Mouse (Mus musculus) G1E (cell line): Measurements from ENCODE around the gene Sart3. TPM values are rescaled to one million over a fixed set of nuclear protein-coding genes. Genes with fewer than 3 reads are reported as not detected.

ENCODE experiments used
- ATAC-seq: 2 replicates; pipeline ENCODE4 v1.8.0; 2016; ENCODE audit warnings: mild to moderate bottlenecking; ENCODE audit not compliant: insufficient number of reproducible peaks, poor library complexity, low FRiP score, severe bottlenecking; ENCODE audit errors: extremely low read depth
- DNase-seq: peaks from one replicate; pipeline ENCODE4 v3.0.0; 2012; ENCODE audit warnings: low spot score
- H3K27me3 ChIP-seq: 2 replicates; pipeline ENCODE4 v1.6.1; 2012; ENCODE audit warnings: mild to moderate bottlenecking, low read length, inconsistent platforms; ENCODE audit not compliant: insufficient read depth
- H3K36me3 ChIP-seq: replicated peaks from 2 replicates; pipeline ENCODE3; 2012; ENCODE audit warnings: mild to moderate bottlenecking, inconsistent platforms
- H3K4me1 ChIP-seq: 2 replicates; pipeline ENCODE4 v1.6.1; 2012; ENCODE audit warnings: low read depth, low read length, inconsistent platforms, mixed read lengths; ENCODE audit not compliant: insufficient read depth
- H3K4me3 ChIP-seq: 2 replicates; pipeline ENCODE4 v1.5.1; 2012; ENCODE audit warnings: low read depth, mild to moderate bottlenecking, inconsistent platforms, low read length, moderate library complexity, mixed read lengths
- H3K9me3 ChIP-seq: replicated peaks from 2 replicates; pipeline ENCODE4 v1.6.1; 2012; ENCODE audit warnings: inconsistent platforms
- CTCF ChIP-seq: IDR thresholded peaks from 2 replicates; pipeline ENCODE4 v1.5.1; 2012; ENCODE audit warnings: low read depth, low read length, inconsistent platforms, mixed read lengths
- GATA1 ChIP-seq: IDR thresholded peaks from 2 replicates; pipeline ENCODE4 v1.6.1; 2012; ENCODE audit warnings: borderline replicate concordance, low read length, inconsistent platforms, mixed read lengths
- GATA2 ChIP-seq: IDR thresholded peaks from 2 replicates; pipeline ENCODE4 v1.6.1; 2012; ENCODE audit warnings: low read depth, low read length, inconsistent platforms, borderline replicate concordance
- POLR2AphosphoS5 ChIP-seq: IDR thresholded peaks from 2 replicates; pipeline ENCODE4 v1.6.1; 2012; ENCODE audit warnings: low read depth, low read length, inconsistent platforms; ENCODE audit not compliant: insufficient replicate concordance
- TAL1 ChIP-seq: conservative IDR thresholded peaks from 2 replicates; pipeline ENCODE4 v1.6.1; 2012; ENCODE audit warnings: low read depth, low read length, inconsistent platforms, mixed read lengths
- polyA plus RNA-seq: library from polyadenylated mRNA; stranded (reverse); fragments of >175 nt; gene quantifications from 2 replicates; pipeline ENCODE4 v1.2.3, GENCODE M21; 2012
- total RNA-seq, 2 experiments: library from RNA; stranded (forward) in 1 of 2; stranded (reverse) in 1 of 2; fragments of 200-1000 nt in 1 of 2; fragments of >200 nt in 1 of 2; fragmentation: Nextera tagmentation in 1 of 2; gene quantifications; 2 replicates each; pipeline ENCODE4 v1.2.3; 2014 to 2017

The Sart3 gene
- total and polyA plus RNA-seq, 3 experiments, result 19.0 to 52.6 (median 32.6) TPM

- Histone ChIP-seq H3K36me3 (no peaks in the 10 kb centered on the region), H3K4me1 (no peaks in the 10 kb centered on the region), H3K4me3 (no peak overlapping the region), H3K27me3 (no peaks in the 10 kb centered on the region), H3K9me3 (peaks cover 45% of the 10 kb centered on the region)
- no peak for ATAC-seq
- DNase-seq, result no peak
- TF ChIP-seq POLR2AphosphoS5 (no peak), TAL1 (no peak), GATA2 (no peak), CTCF (no peak), GATA1 (no peak)
Observed at GRCm38 (mm10) chr5:113703803-113704585, 68.3 kb downstream of the Sart3 start.

GRCm38 (mm10) chr5:113700388-113701023, 71.8 kb downstream of the Sart3 start:
- Histone ChIP-seq H3K36me3 (no peaks in the 10 kb centered on the region), H3K4me3 (no peak overlapping the region), H3K27me3 (no peaks in the 10 kb centered on the region), H3K9me3 (peaks cover 56% of the 10 kb centered on the region), H3K4me1 (no peaks in the 10 kb centered on the region)
- ATAC-seq, result no peak
- TF ChIP-seq GATA2 (no peak), CTCF (no peak), GATA1 (no peak), TAL1 (no peak), POLR2AphosphoS5 (no peak)
- no peak for DNase-seq

- ATAC-seq (no peak), DNase-seq (no peak)
- H3K27me3 ChIP-seq, result no peaks in the 10 kb centered on the region
- no peak overlapping the region for H3K4me3 ChIP-seq
- H3K9me3 ChIP-seq, result peaks cover 80% of the 10 kb centered on the region
- TF ChIP-seq GATA2 (no peak), CTCF (no peak), TAL1 (no peak), GATA1 (no peak), POLR2AphosphoS5 (no peak)
- no peaks in the 10 kb centered on the region; the same call in 1 of the 2 replicates for H3K4me1 ChIP-seq
- H3K36me3 ChIP-seq, result no peaks in the 10 kb centered on the region
Observed at GRCm38 (mm10) chr5:113694415-113694814, 77.9 kb downstream of the Sart3 start.

- no peaks in the 10 kb centered on the region for H3K36me3 ChIP-seq
- H3K4me3 ChIP-seq, result no peak overlapping the region
- no peak for TF ChIP-seq TAL1
- no peak for TF ChIP-seq GATA1
- TF ChIP-seq CTCF, result no peak
- no peak for TF ChIP-seq GATA2
- TF ChIP-seq POLR2AphosphoS5, result no peak
- no peaks in the 10 kb centered on the region; the same call in 1 of the 2 replicates for H3K4me1 ChIP-seq
- no peak for DNase-seq
- peaks cover 80% of the 10 kb centered on the region for H3K9me3 ChIP-seq
- H3K27me3 ChIP-seq, result no peaks in the 10 kb centered on the region
- ATAC-seq, result no peak
Observed at GRCm38 (mm10) chr5:113694000-113694399, 78.3 kb downstream of the Sart3 start.

DNA sequence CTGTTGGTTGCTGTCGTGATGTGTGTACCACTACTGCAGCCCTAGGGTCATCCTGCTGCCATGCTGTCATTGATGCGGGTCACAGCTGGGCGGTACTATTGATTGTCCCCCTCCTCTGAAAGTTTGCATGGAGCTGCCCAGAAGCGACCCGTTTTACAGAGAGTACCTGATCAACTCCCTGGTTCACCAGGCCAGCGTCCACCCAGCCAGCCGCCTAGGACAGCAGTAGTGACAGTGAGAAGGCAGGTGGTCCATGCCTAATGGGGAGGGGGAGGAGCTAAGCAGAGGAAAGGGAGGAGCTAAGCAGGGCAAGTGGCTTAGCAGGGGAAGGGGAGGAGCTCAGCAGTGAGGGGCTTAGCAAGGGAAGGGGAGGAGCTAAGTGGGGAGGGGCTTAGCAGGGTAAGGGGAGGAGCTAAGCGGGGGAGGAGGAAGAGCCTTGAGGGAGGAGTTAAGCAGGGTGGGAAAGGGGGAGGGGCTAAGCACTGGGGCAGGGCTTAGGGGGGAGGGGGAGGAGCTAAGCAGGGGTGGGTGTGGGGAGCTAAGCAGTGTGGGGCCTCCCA, 79.0 kb downstream of the Sart3 start:
- no peak for TF ChIP-seq CTCF
- no peak for TF ChIP-seq GATA1
- no peak for TF ChIP-seq POLR2AphosphoS5
- TF ChIP-seq TAL1, result no peak
- TF ChIP-seq GATA2, result no peak
- Histone ChIP-seq H3K4me3 (no peak overlapping the region), H3K9me3 (peaks cover 77% of the 10 kb centered on the region), H3K4me1 (no peaks in the 10 kb centered on the region; the same call in 1 of the 2 replicates), H3K36me3 (no peaks in the 10 kb centered on the region), H3K27me3 (no peaks in the 10 kb centered on the region)
- no peak for DNase-seq
- ATAC-seq, result no peak

Other genes starting within 250 kb of the Sart3 start
- not detected in 2 replicates for gene Cmklr1, start 122.1 kb downstream of the Sart3 start, total RNA-seq (2014; fragmentation: Nextera tagmentation)
- gene Cmklr1, start 122.1 kb downstream of the Sart3 start, total RNA-seq (2017), result 0.05 TPM in 1 of 2 replicates, not detected in the other
- gene Cmklr1, start 122.1 kb downstream of the Sart3 start, polyA plus RNA-seq, result not detected in 2 replicates
- not detected in 2 replicates for gene 1700069L16Rik, start 47.7 kb downstream of the Sart3 start, total RNA-seq (2014; fragmentation: Nextera tagmentation)
- 0.29 TPM in 1 of 2 replicates, not detected in the other for gene 1700069L16Rik, start 47.7 kb downstream of the Sart3 start, total RNA-seq (2017)
- not detected in 2 replicates for gene 1700069L16Rik, start 47.7 kb downstream of the Sart3 start, polyA plus RNA-seq
- gene Ficd, start 36.7 kb downstream of the Sart3 start, total RNA-seq (2014; fragmentation: Nextera tagmentation), result 2.4 and 5.8 TPM in 2 replicates
- gene Ficd, start 36.7 kb downstream of the Sart3 start, total RNA-seq (2017), result 1.5 and 1.7 TPM in 2 replicates
- 1.4 and 1.9 TPM in 2 replicates for gene Ficd, start 36.7 kb downstream of the Sart3 start, polyA plus RNA-seq
- gene Iscu, start 238 bp upstream of the Sart3 start, total RNA-seq (2014; fragmentation: Nextera tagmentation), result 44.2 and 46.2 TPM in 2 replicates
- gene Iscu, start 238 bp upstream of the Sart3 start, total RNA-seq (2017), result 76.9 and 93.6 TPM in 2 replicates
- 39.5 and 50.7 TPM in 2 replicates for gene Iscu, start 238 bp upstream of the Sart3 start, polyA plus RNA-seq
- not detected in 2 replicates for gene Tmem119, start 28.0 kb upstream of the Sart3 start, total RNA-seq (2014; fragmentation: Nextera tagmentation)
- gene Tmem119, start 28.0 kb upstream of the Sart3 start, total RNA-seq (2017), result 0.12 and 0.27 TPM in 2 replicates
- gene Tmem119, start 28.0 kb upstream of the Sart3 start, polyA plus RNA-seq, result 0.21 and 0.24 TPM in 2 replicates
- 12.7 and 13.9 TPM in 2 replicates for gene Selplg, start 60.1 kb upstream of the Sart3 start, total RNA-seq (2014; fragmentation: Nextera tagmentation)
- 8.5 and 10.7 TPM in 2 replicates for gene Selplg, start 60.1 kb upstream of the Sart3 start, total RNA-seq (2017)
- gene Selplg, start 60.1 kb upstream of the Sart3 start, polyA plus RNA-seq, result 18.7 and 22.5 TPM in 2 replicates
- 77.5 and 83.7 TPM in 2 replicates for gene Coro1c, start 136.2 kb upstream of the Sart3 start, total RNA-seq (2014; fragmentation: Nextera tagmentation)
- 70.5 and 77.3 TPM in 2 replicates for gene Coro1c, start 136.2 kb upstream of the Sart3 start, total RNA-seq (2017)
- 56.6 and 59.1 TPM in 2 replicates for gene Coro1c, start 136.2 kb upstream of the Sart3 start, polyA plus RNA-seq
- 18.0 and 28.4 TPM in 2 replicates for gene Ssh1, start 221.4 kb upstream of the Sart3 start, total RNA-seq (2014; fragmentation: Nextera tagmentation)
- 3.3 and 3.9 TPM in 2 replicates for gene Ssh1, start 221.4 kb upstream of the Sart3 start, total RNA-seq (2017)
- gene Ssh1, start 221.4 kb upstream of the Sart3 start, polyA plus RNA-seq, result 12.4 and 13.8 TPM in 2 replicates
- not detected in 2 replicates for gene Dao, start 231.2 kb upstream of the Sart3 start, total RNA-seq (2014; fragmentation: Nextera tagmentation)
- gene Dao, start 231.2 kb upstream of the Sart3 start, total RNA-seq (2017), result not detected in 2 replicates
- not detected in 2 replicates for gene Dao, start 231.2 kb upstream of the Sart3 start, polyA plus RNA-seq